Mouse (Mus musculus) heart, embryonic 11.5 days (tissue): ENCODE measurements at regions not wholly inside any gene's neighbourhood (a gene's known extent, or its start where the extent isn't known, plus 50 kb on each side); places are given as distances from the start of the nearest gene placed in this dataset.

ENCODE experiments used
- ATAC-seq: fragments of 200-750 bp; cut with Nextera tagmentation; replicated peaks from 2 replicates; pipeline ENCODE4 v1.8.0; 2017; ENCODE audit warnings: moderate library complexity; ENCODE audit not compliant: insufficient number of reproducible peaks, low FRiP score, low TSS enrichment
- H3K27ac ChIP-seq: fragments of 300-500 bp; sonication (generic); 2 replicates; pipeline ENCODE4 v1.5.1; 2014; ENCODE audit warnings: mild to moderate bottlenecking, low read depth, low read length
- H3K27me3 ChIP-seq: fragments of 300-500 bp; sonication (generic); 2 replicates; pipeline ENCODE4 v1.6.1; 2014; ENCODE audit warnings: mild to moderate bottlenecking, low read length, mixed read lengths; ENCODE audit not compliant: control insufficient read depth, insufficient read depth
- H3K36me3 ChIP-seq: fragments of 300-500 bp; sonication (generic); 2 replicates; pipeline ENCODE4 v1.6.1; 2014; ENCODE audit warnings: mild to moderate bottlenecking, low read length, moderate library complexity, mixed read lengths; ENCODE audit not compliant: control insufficient read depth, insufficient read depth
- H3K4me1 ChIP-seq: fragments of 300-500 bp; sonication (generic); 2 replicates; pipeline ENCODE4 v1.6.1; 2014; ENCODE audit warnings: low read length; ENCODE audit not compliant: control insufficient read depth, insufficient read depth
- H3K4me2 ChIP-seq: fragments of 300-500 bp; sonication (generic); 2 replicates; pipeline ENCODE4 v1.6.1; 2014; ENCODE audit warnings: mild to moderate bottlenecking, moderate library complexity
- H3K4me3 ChIP-seq: fragments of 300-500 bp; sonication (generic); 2 replicates; pipeline ENCODE4 v1.5.1; 2014; ENCODE audit warnings: low read depth, low read length
- H3K9ac ChIP-seq: fragments of 300-500 bp; sonication (generic); 2 replicates; pipeline ENCODE4 v1.6.1; 2014; ENCODE audit warnings: mild to moderate bottlenecking, low read depth, low read length, moderate library complexity
- H3K9me3 ChIP-seq: fragments of 300-500 bp; sonication (generic); replicated peaks from 2 replicates; pipeline ENCODE4 v1.6.1; 2016; ENCODE audit warnings: low read length; ENCODE audit not compliant: control insufficient read depth
- WGBS: fragments of 180-500 bp; shearing (Covaris S2); extraction: QIAGEN DNeasy Blood & Tissue Kit; methylation state at CpG from one replicate; pipeline ENCODE4 v1.1.7; 2014; ENCODE audit not compliant: insufficient replicate concordance; 5-methylcytosine and 5-hydroxymethylcytosine counted together

- H3K4me2 ChIP-seq: no peak overlapping the region
- no peaks in the 10 kb centered on the region for H3K9me3 ChIP-seq
- H3K4me3 ChIP-seq: no peak overlapping the region
- H3K27ac ChIP-seq: no peak overlapping the region
- no peak overlapping the region for H3K9ac ChIP-seq
- 47% methylated on average over 1 of the region's 1 CpGs for WGBS
- H3K4me1 ChIP-seq: no peaks in the 10 kb centered on the region
- H3K27me3 ChIP-seq: no peaks in the 10 kb centered on the region
- H3K36me3 ChIP-seq: no peaks in the 10 kb centered on the region
- ATAC-seq: no peak
Measured at GRCm38 (mm10) chr16:27507212-27507611, 118.5 kb downstream of the Ccdc50 start.

- ATAC-seq: peak; percentile 81; the same call in 1 of the 2 replicates
Measured at GRCm38 (mm10) chr16:27523527-27524121, 135.0 kb downstream of the Ccdc50 start.

GRCm38 (mm10) chr16:27526669-27527068, 138.0 kb downstream of the Ccdc50 start:
- 37% methylated on average over 1 of the region's 1 CpGs for WGBS
- Histone ChIP-seq H3K4me1 (0 out of 2 replicates have a peak, but pooled peaks cover 3% of the 10 kb centered on the region), H3K4me2 (no peak overlapping the region), H3K36me3 (no peaks in the 10 kb centered on the region), H3K9me3 (no peaks in the 10 kb centered on the region), H3K27ac (no peak overlapping the region), H3K27me3 (no peaks in the 10 kb centered on the region), H3K4me3 (no peak overlapping the region), H3K9ac (no peak overlapping the region)
- no peak for ATAC-seq

More at GRCm38 (mm10) chr16:27523527-27524121, 135.0 kb downstream of the Ccdc50 start:
- Histone ChIP-seq H3K36me3 (no peaks in the 10 kb centered on the region), H3K27ac (no peak overlapping the region), H3K4me1 (0 out of 2 replicates have a peak, but pooled peaks cover 3% of the 10 kb centered on the region), H3K4me2 (no peak overlapping the region), H3K9me3 (no peaks in the 10 kb centered on the region), H3K27me3 (no peaks in the 10 kb centered on the region), H3K9ac (no peak overlapping the region), H3K4me3 (no peak overlapping the region)
- 26% methylated on average over 8 of the region's 8 CpGs for WGBS

- WGBS: 85% methylated on average over 4 of the region's 4 CpGs
Measured at GRCm38 (mm10) chr16:27530634-27531033, 142.0 kb downstream of the Ccdc50 start.

More at GRCm38 (mm10) chr16:27530634-27531033, 142.0 kb downstream of the Ccdc50 start:
- ATAC-seq: no peak
- no peaks in the 10 kb centered on the region for H3K9me3 ChIP-seq
- H3K27me3 ChIP-seq: no peaks in the 10 kb centered on the region
- no peaks in the 10 kb centered on the region for H3K4me1 ChIP-seq
- H3K36me3 ChIP-seq: no peaks in the 10 kb centered on the region
- no peak overlapping the region for H3K9ac ChIP-seq
- H3K4me3 ChIP-seq: no peak overlapping the region
- no peak overlapping the region for H3K27ac ChIP-seq
- H3K4me2 ChIP-seq: no peak overlapping the region
